Mouse (Mus musculus) frontal cortex, postnatal 25 days (tissue): Measurements from ENCODE around the gene Tmem132b.

Source experiments
- DNase-seq, 2 experiments: peaks; one replicate each; pipeline ENCODE4 v3.0.0; 2022; ENCODE audit warnings: low spot score in 2 of 2

The Tmem132b gene

DNA sequence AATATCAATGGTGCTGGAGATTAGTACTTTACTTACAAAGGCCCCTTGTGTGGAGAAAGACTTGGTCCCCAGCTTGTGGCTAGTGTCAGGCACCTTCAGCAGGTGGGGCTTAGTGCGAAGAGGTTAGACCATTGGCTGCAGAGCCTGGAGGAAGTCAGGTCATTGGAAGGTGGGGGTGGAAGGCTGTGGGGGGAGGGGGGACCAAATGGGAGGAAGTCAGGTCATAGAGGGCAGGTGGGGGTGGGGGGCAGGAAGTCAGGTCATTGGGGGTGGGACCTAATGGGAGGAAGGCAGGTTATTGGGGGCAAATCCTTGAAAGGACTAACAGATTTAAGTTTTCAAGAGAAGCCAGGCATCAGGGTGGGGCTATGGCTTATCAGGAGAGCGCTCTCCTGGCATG lies 44.3 kb downstream of the Tmem132b start:
- no peak for DNase-seq

GRCm38 (mm10) chr5:125578661-125579060 lies 47.1 kb downstream of the Tmem132b start:
- DNase-seq = peak; percentile 37 to 52

GRCm38 (mm10) chr5:125579153-125579552 lies 47.6 kb downstream of the Tmem132b start:
- no peak for DNase-seq

- no peak for DNase-seq
These were observed 51.7 kb downstream of the Tmem132b start for GRCm38 (mm10) chr5:125583298-125583697.

DNA sequence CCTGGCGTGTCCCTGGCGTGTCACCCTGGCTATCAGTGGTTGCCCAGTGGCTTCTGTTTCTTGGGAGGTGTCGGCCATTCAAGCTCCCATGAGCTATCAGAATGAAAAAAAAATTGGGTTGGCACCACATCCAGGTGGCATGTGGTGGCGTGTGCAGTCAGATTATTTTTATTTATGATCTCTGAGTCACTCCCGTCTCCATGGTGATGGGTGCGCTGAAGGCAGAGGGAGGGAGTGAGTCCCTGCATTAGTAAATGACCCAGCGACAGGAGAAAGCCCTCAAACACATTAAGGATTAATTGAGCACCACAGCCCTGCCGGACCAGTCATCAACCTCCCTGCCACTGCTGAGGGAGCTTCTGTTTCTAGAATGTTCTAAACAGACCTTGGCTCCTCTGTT lies 52.3 kb downstream of the Tmem132b start:
- no peak for DNase-seq

- no peak for DNase-seq
These were observed 53.6 kb downstream of the Tmem132b start for GRCm38 (mm10) chr5:125585211-125585610.

DNA sequence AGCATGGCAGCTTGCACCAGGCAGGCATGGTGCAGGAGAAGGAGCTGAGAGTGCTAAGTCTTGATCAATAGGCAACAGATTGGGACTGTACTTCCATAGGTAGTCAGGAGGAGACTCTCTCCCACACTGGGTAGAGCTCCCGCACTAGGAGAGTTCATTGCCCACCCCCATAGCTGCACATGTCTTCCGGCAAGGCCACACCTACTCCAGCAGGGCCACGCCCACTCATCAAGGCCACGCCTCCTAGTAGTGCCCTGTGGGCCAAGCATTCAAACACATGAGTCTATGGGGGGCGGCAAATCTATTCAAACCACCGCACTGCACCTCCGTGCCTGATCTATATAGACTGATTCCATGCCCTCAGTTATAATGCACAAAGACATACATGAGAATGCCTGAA lies 56.6 kb downstream of the Tmem132b start:
- DNase-seq = no peak

DNA sequence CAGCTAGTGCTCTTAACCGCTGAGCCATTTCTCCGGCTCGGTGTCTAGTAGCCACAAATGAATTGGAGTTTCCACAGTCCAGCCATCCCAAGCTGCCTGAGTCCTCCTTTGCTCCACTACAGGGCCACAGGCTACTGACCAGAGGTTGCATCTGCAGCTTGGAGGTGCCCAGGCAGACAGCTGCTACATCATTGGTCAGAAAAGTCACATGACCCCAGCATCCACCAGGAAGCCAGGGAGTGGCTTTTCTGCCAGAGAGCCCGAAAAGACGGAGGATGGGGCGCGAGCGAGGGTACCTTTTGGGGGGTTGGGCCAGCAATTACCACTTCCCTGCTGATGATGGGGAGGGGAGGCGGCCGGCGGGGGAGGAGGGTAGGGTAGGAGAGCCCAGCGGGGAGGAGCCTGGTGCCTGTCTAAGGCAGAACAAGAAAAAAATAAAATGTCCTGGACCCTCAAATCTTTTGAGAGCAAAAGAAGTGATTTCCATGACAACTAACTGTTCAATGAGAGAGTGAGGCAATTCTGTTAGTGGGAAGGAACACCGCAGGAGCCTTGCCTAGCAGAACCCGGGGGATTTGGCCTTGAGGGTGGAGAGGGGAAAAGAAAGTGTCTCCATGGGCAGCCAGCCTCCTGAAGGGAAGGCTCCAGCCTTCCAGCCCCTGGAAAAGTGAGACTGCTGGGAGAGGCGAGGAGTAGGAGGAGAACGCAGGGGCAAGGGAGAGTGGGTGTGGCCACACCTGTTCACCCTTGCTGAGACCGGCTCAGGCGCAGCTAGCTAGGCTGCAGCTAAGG lies 57.5 kb downstream of the Tmem132b start:
- DNase-seq = no peak

- no peak for DNase-seq
These were observed 66.5 kb downstream of the Tmem132b start for GRCm38 (mm10) chr5:125598056-125598455.

GRCm38 (mm10) chr5:125607146-125607545 lies 75.6 kb downstream of the Tmem132b start:
- DNase-seq = no peak

DNA sequence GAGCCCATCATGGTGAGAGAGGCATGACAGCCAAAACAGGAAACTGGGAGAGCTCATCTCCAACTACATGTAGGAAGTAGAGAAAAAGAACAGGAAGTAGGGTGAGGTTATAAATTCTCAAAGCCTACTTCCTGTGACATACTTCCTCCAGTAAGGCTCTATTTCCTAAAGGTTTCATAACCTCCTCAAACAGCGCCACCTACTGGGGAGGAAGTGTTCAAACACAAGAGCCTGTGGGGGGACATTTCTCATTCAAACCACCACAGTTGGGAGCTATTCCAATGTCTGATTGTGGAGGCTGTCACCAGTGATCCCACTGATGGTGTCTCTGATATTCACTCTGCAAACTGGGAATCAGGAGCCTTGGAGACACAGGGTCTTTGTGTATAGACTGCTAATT lies 78.4 kb downstream of the Tmem132b start:
- no peak for DNase-seq

GRCm38 (mm10) chr5:125612460-125612859 lies 80.9 kb downstream of the Tmem132b start:
- DNase-seq = no peak

GRCm38 (mm10) chr5:125613136-125613535 lies 81.6 kb downstream of the Tmem132b start:
- DNase-seq = no peak

GRCm38 (mm10) chr5:125614348-125614747 lies 82.8 kb downstream of the Tmem132b start:
- no peak for DNase-seq

DNA sequence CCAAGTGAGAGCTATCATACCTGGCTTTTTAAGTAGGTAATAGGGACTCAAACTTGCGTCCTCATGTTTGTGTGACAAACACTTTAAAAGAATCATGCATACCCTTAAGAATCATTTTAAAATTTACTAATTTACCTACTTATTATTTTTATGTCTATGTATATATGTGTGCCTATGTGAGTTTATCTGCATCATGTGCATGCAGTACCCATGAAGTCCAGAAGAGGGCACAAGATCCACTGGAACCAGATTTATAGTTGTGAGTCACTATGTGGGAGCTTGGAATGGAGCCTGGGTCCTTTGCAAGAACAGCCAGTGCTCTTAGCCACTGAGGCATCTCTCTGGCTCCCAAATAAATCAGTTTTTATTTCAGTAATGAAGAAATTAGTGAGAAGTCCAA lies 85.5 kb downstream of the Tmem132b start:
- DNase-seq = no peak

DNA sequence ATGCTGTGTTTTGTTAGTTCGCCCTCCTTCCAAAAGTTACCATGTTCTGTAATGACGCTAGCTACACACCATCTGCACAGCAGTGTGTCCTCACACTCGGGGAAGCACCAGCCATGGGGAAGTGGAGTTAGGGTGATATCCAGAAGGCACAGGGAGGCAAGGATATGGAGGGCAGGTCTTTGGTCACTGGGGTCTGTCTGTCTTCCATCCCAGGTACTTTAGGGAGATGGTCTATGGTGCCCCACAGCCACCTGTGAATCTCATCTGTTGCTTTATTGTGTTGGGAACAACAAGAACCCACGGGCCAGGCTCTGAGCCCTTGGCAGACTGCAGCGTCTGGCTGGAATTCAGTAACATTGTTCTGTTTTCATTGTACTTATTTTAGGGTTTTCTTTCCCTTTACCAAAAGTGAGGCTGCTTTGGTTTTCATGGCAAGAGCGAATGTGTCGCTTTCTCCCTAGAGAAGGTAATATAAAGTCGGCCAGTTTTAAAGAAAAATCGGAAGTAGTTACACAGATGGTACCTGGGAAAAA lies 96.3 kb downstream of the Tmem132b start:
- DNase-seq = no peak

DNA sequence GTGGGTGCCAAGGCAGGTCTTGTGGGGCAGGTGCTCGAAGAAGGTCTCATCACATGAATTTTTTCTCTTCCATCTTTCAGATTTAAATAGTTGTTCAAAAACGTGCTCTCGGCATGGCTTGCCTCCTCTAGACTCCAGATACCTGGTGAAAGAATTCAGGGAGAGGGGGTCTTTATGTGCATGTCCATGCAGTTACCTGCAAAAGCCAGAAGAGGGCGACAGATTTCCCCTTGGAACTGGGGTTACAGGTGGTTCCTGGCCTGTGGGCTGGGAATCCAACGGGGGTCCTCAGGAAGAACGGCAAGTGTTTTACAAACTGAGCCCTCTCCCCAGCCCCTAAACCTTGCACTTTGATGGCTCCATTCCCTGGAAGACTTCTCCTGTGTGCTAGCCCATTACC lies 103.1 kb downstream of the Tmem132b start:
- DNase-seq = no peak

GRCm38 (mm10) chr5:125640966-125641365 lies 109.4 kb downstream of the Tmem132b start:
- DNase-seq = no peak

DNA sequence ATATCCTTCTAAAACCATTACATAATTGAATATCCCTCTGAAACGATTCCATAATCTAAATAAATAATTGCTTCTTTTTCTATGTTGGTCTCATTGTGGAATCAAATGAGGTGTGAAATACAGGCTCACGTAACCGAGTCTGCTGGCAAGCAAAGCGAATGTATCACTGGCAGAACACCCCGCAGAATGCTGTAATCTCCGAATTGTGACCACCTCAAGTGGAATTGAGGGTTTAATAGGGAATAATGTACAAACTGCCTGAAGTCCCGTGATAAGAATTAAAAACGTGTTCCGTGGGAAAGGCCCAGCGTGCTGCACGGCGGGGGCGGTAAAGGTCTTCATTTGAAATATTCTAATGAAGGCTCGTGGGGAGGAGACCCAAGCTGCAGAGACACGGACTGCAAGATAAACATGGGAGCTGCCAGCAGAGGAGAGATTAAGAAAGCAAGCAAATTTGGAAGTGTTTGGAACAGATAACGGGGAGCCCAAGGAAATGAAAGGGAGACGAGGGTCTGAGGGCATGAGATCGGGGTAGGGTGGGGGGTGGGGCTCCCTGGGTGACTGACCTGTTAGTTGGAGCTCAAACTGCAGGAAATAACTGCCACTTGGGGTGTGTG lies 110.1 kb downstream of the Tmem132b start:
- no peak for DNase-seq

DNA sequence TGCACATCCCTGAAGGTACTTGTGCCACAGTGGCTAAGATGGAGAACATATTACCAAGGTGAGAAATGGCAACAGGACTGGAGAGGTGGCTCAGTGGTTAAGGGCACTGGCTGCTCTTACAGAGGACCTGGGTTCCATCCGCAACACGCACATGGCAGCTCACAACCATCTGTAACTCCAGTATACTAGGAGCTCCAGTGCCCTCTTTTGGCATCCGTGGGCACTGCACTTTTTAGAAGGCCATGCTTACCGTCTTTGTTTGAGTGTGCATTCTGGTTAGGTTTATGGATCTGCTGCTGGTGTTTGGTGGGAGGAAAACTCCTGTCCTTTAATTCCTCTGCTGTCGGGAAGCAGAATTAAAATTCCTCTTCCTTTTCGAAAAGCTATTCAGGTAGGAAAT lies 116.7 kb downstream of the Tmem132b start:
- DNase-seq = no peak

DNA sequence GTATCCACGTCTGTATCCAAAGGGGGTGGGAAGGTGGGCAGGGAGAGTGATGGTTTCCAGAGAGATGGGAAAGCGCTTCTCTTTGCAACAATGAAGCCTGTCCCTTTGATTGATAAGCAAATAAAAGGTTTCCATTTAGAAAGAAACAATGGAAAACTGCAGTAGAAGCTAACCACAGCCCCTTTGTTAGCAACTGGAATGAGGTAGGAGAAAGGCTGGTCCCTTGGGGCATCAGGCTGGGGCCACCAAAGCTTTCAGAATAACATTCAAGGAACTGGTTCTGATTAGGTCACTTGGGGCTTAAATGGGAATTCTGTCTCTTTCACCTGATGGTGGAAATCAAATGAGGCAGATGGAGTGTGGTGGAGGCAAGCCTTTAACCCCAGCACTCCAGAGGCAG lies 118.4 kb downstream of the Tmem132b start:
- no peak for DNase-seq

DNA sequence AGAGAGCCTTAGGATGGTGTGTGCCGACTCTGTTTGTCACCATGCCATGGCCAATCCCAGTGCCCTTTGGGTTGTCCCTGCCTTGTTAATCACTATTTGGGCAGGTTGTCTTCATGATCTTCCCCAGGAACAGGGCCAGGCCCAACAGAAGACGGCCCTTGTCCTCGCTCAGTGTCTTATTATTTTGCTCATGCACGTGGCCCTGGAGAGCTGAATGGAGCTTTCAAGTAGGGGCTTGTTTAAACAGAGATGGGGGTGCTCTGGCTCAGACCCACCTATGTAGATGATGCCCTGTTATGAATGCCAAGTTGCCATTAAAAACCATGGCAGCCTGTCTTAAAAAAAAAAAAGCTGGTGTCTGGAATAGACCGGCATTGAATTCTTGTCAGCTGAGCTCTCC lies 126.5 kb downstream of the Tmem132b start:
- no peak for DNase-seq
